ENCODE assay signal across 29 mouse cellular contexts in genomic region chr2:92831784-92832183, GRCm38 (mm10).
DNase-seq lines count a peak whose midpoint lies in the region; ATAC-seq lines count a peak whose summit lies in the region.
"Had no signal": no experiment of that assay in that cellular context is flagged by ENCODE, and none has a peak within 500 bp of the region (broad histone marks: within the 10 kb centered on the region; RNA-seq: fewer than 3 reads in every experiment).

No protein-coding gene starts in this region.

- no peak overlapping the region for H3K9ac ChIP-seq in kidney, embryonic 14.5 days (ENCODE audit: low read depth, low read length)
- no peak overlapping the region for H3K9ac ChIP-seq in embryonic facial prominence, embryonic 15.5 days
- no peak overlapping the region for H3K9ac ChIP-seq in forebrain, embryonic 12.5 days
- H3K9ac ChIP-seq: embryonic facial prominence, embryonic 12.5 days; hindbrain, embryonic 15.5 days; intestine, embryonic 15.5 days; liver, postnatal 0 days; neural tube, embryonic 13.5 days had no signal

- H3K4me3 ChIP-seq in kidney, embryonic 14.5 days (ENCODE audit: low read length), result no peak overlapping the region
- no peak overlapping the region for H3K4me3 ChIP-seq in embryonic facial prominence, embryonic 15.5 days (replicated peaks)
- no peak overlapping the region for H3K4me3 ChIP-seq in forebrain, embryonic 12.5 days (replicated peaks)
- H3K4me3 ChIP-seq: embryonic facial prominence, embryonic 12.5 days; hindbrain, embryonic 15.5 days; intestine, embryonic 15.5 days; left cerebral cortex, adult 2 months; myocyte; neural tube, embryonic 13.5 days had no signal

- H3K27ac ChIP-seq in kidney, embryonic 14.5 days (ENCODE audit: low read depth, low read length), result no peak overlapping the region
- H3K27ac ChIP-seq in embryonic facial prominence, embryonic 15.5 days (replicated peaks), result no peak overlapping the region
- no peak overlapping the region for H3K27ac ChIP-seq in forebrain, embryonic 12.5 days
- H3K27ac ChIP-seq: embryonic facial prominence, embryonic 12.5 days; hindbrain, embryonic 15.5 days; intestine, embryonic 15.5 days; left cerebral cortex, adult 2 months; macrophage; neural tube, embryonic 13.5 days had no signal

- peaks cover 7% of the 10 kb centered on the region; the same call in 1 of the 2 replicates for H3K4me1 ChIP-seq in kidney, embryonic 14.5 days (ENCODE audit: control insufficient read depth, insufficient read depth, low read length)
- H3K4me1 ChIP-seq in embryonic facial prominence, embryonic 15.5 days, result peaks cover 7% of the 10 kb centered on the region; the same call in 1 of the 2 replicates
- H3K4me1 ChIP-seq in forebrain, embryonic 12.5 days, result peaks cover 15% of the 10 kb centered on the region
- H3K4me1 ChIP-seq: embryonic facial prominence, embryonic 12.5 days; intestine, embryonic 15.5 days had no signal

- peak; percentile 28 for DNase-seq in kidney, adult 18-20 months
- DNase-seq in 3134 (ENCODE audit: extremely low read depth, insufficient read length, low spot score), result peak; percentile 24
- peak; percentile 50 for DNase-seq in kidney, postnatal 14 days
- DNase-seq in thymus, postnatal 4 days, result no peak
- DNase-seq in left cerebral cortex, adult 9 months (ENCODE audit: low spot score in 2 of 2), result no peak
- DNase-seq: adrenal gland, adult 2 months; cerebellum, adult 11 months; cerebellum, adult 9-11 months; layer of hippocampus, adult 9-11 months; left cerebral cortex, postnatal 4 days; liver, postnatal 0 days; retina, postnatal 1 day; right cerebral cortex, postnatal 25 days; spleen, adult 18-20 months; thymus, postnatal 25 days had no signal

- H3K27me3 ChIP-seq in kidney, embryonic 14.5 days (ENCODE audit: control insufficient read depth, insufficient read depth, low read length), result no peaks in the 10 kb centered on the region
- H3K27me3 ChIP-seq in embryonic facial prominence, embryonic 15.5 days, result no peaks in the 10 kb centered on the region
- H3K27me3 ChIP-seq in forebrain, embryonic 12.5 days, result no peaks in the 10 kb centered on the region
- H3K27me3 ChIP-seq: embryonic facial prominence, embryonic 12.5 days; hindbrain, embryonic 15.5 days; intestine, embryonic 15.5 days; neural tube, embryonic 13.5 days had no signal

- 56% methylated on average over 7 of the region's 7 CpGs for WGBS in kidney, embryonic 14.5 days
- WGBS in embryonic facial prominence, embryonic 15.5 days, result 44% methylated on average over 7 of the region's 7 CpGs
- 79% methylated on average over 7 of the region's 7 CpGs for WGBS in forebrain, embryonic 12.5 days

- H3K36me3 ChIP-seq in kidney, embryonic 14.5 days (ENCODE audit: control insufficient read depth, insufficient read depth, low read length), result no peaks in the 10 kb centered on the region
- H3K36me3 ChIP-seq in embryonic facial prominence, embryonic 15.5 days, result no peaks in the 10 kb centered on the region
- no peaks in the 10 kb centered on the region for H3K36me3 ChIP-seq in forebrain, embryonic 12.5 days (replicated peaks)
- H3K36me3 ChIP-seq: embryonic facial prominence, embryonic 12.5 days; hindbrain, embryonic 15.5 days; intestine, embryonic 15.5 days; neural tube, embryonic 13.5 days had no signal

- H3K4me2 ChIP-seq in kidney, embryonic 14.5 days (replicated peaks; ENCODE audit: low read depth, low read length), result no peak overlapping the region
- no peak overlapping the region for H3K4me2 ChIP-seq in embryonic facial prominence, embryonic 15.5 days (replicated peaks)
- no peak overlapping the region for H3K4me2 ChIP-seq in forebrain, embryonic 12.5 days
- H3K4me2 ChIP-seq: embryonic facial prominence, embryonic 12.5 days; heart, embryonic 11.5 days; hindbrain, embryonic 15.5 days; intestine, embryonic 15.5 days; liver, embryonic 11.5 days; neural tube, embryonic 13.5 days had no signal

- no peaks in the 10 kb centered on the region for H3K9me3 ChIP-seq in kidney, embryonic 14.5 days (ENCODE audit: control insufficient read depth, low read length)
- H3K9me3 ChIP-seq in embryonic facial prominence, embryonic 15.5 days (replicated peaks), result no peaks in the 10 kb centered on the region
- no peaks in the 10 kb centered on the region for H3K9me3 ChIP-seq in forebrain, embryonic 12.5 days
- H3K9me3 ChIP-seq: embryonic facial prominence, embryonic 12.5 days; hindbrain, embryonic 15.5 days; intestine, embryonic 15.5 days; neural tube, embryonic 13.5 days had no signal

- ATAC-seq in kidney, embryonic 14.5 days (ENCODE audit: low FRiP score, low TSS enrichment), result no peak
- ATAC-seq in embryonic facial prominence, embryonic 15.5 days (ENCODE audit: insufficient number of reproducible peaks, low FRiP score, low TSS enrichment, low read depth), result peak; percentile 58
- ATAC-seq in forebrain, embryonic 12.5 days (ENCODE audit: low FRiP score), result no peak
- ATAC-seq: forebrain, embryonic 14.5 days; intestine, embryonic 15.5 days; liver, postnatal 0 days; midbrain, embryonic 16.5 days had no signal

Comparison
In these comparisons a context has a peak if more than half of its experiments do, and no peak if none do; other contexts are left out.
1. DNase-seq: peak in kidney, adult 18-20 months (single experiment), 3134 (single experiment) and kidney, postnatal 14 days (single experiment); none in thymus, postnatal 4 days (single experiment) and left cerebral cortex, adult 9 months (0 of 2).